Mouse (Mus musculus) hematopoietic multipotent progenitor cell, adult 10-12 weeks (in vitro differentiated cells): ENCODE results near the gene Abcd1. TPM values are rescaled to one million over a fixed set of nuclear protein-coding genes. Genes with fewer than 3 reads are reported as not detected.

Source experiments
- polyA plus RNA-seq: library from polyadenylated mRNA; stranded (reverse); fragments of >175 nt; gene quantifications from 2 replicates; pipeline ENCODE4 v1.2.3, GENCODE M21; 2012; ENCODE audit warnings: low replicate concordance

The Abcd1 gene
- 78.1 and 81.6 TPM in 2 replicates for polyA plus RNA-seq

GRCm38 (mm10) chrX:73716109-73716661, at the start of gene Abcd1, which contains the start of gene Bcap31:
Abcd1 (plus strand) TSS chrX:73716597.
Bcap31 (minus strand) TSS chrX:73716175.

GRCm38 (mm10) chrX:73672879-73673618, 43.3 kb upstream of the Abcd1 start, which contains the start of gene Slc6a8:
Slc6a8 (plus strand) TSS chrX:73673150.

GRCm38 (mm10) chrX:73756334-73757140, 40.1 kb downstream of the Abcd1 start, which contains the start of gene Plxnb3:
Plxnb3 (plus strand) TSS chrX:73757090.

GRCm38 (mm10) chrX:73774168-73774760, 57.9 kb downstream of the Abcd1 start, which contains the start of gene Srpk3:
Srpk3 (plus strand) TSS chrX:73774405.

GRCm38 (mm10) chrX:73786364-73787224, 70.2 kb downstream of the Abcd1 start, which contains the start of the genes Idh3g and Ssr4:
Idh3g (minus strand) TSS chrX:73786897.
Ssr4 (plus strand) TSS chrX:73787028.

Other genes starting within 250 kb of the Abcd1 start
- gene Bgn, start 233.0 kb upstream of the Abcd1 start, polyA plus RNA-seq, result 0.34 and 5.0 TPM in 2 replicates
- gene Atp2b3, start 213.5 kb upstream of the Abcd1 start, polyA plus RNA-seq, result not detected in 2 replicates
- gene Dusp9, start 77.2 kb upstream of the Abcd1 start, polyA plus RNA-seq, result 1.3 and 3.3 TPM in 2 replicates
- 1.2 and 2.0 TPM in 2 replicates for gene Pnck, start 56.5 kb upstream of the Abcd1 start, polyA plus RNA-seq
- gene Slc6a8, start 43.4 kb upstream of the Abcd1 start, polyA plus RNA-seq, result 0.40 and 0.71 TPM in 2 replicates
- gene Bcap31, start 422 bp upstream of the Abcd1 start, polyA plus RNA-seq, result 12.8 and 19.7 TPM in 2 replicates
- gene Plxnb3, start 40.5 kb downstream of the Abcd1 start, polyA plus RNA-seq, result 0.70 and 1.0 TPM in 2 replicates
- gene Srpk3, start 57.8 kb downstream of the Abcd1 start, polyA plus RNA-seq, result 27.3 and 83.3 TPM in 2 replicates
- gene Idh3g, start 70.3 kb downstream of the Abcd1 start, polyA plus RNA-seq, result 32.4 and 36.2 TPM in 2 replicates
- 27.6 and 38.0 TPM in 2 replicates for gene Ssr4, start 70.4 kb downstream of the Abcd1 start, polyA plus RNA-seq
- gene Pdzd4, start 108.4 kb downstream of the Abcd1 start, polyA plus RNA-seq, result 3.1 and 12.5 TPM in 2 replicates
- 0.18 TPM in 1 of 2 replicates, not detected in the other for gene Avpr2, start 175.5 kb downstream of the Abcd1 start, polyA plus RNA-seq
- 11.5 and 12.7 TPM in 2 replicates for gene L1cam, start 179.5 kb downstream of the Abcd1 start, polyA plus RNA-seq
- 152 and 195 TPM in 2 replicates for gene Arhgap4, start 205.3 kb downstream of the Abcd1 start, polyA plus RNA-seq
- 25.9 and 90.4 TPM in 2 replicates for gene Naa10, start 205.3 kb downstream of the Abcd1 start, polyA plus RNA-seq
- 6.6 and 57.7 TPM in 2 replicates for gene Renbp, start 214.3 kb downstream of the Abcd1 start, polyA plus RNA-seq
- 126 and 142 TPM in 2 replicates for gene Hcfc1, start 249.8 kb downstream of the Abcd1 start, polyA plus RNA-seq